Mouse (Mus musculus): Measurements from ENCODE around the gene Atp6v0a1.

DNA sequence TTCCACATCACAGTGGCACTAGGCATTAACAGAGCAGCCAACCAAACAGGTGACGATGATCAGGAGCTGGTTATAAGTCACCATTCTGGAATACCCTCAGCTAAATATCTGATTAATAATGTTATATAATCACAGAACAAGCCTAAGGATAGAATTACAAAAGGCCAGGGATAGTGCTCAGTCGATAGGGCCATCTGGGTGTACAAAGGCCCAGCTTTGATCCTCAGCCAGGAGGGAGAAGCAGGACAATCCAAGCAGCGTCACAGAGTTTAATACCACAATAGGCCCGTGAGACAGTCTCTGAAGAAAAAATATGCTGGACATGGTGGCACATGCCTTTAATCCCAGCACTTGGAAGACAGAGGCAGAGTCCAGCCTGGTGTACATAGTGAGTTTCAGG, 100.1 kb downstream of the Atp6v0a1 start:
- no peak for TF ChIP-seq CTCF (IDR thresholded peaks at IDR 0.05; ENCODE audit: low read depth)
- TF ChIP-seq EP300 (IDR thresholded peaks at IDR 0.05; ENCODE audit: low read depth), result no peak

Measured in liver, postnatal 0 days (tissue).